Mouse (Mus musculus): Measurements from ENCODE around the gene Rara. TPM values are rescaled to one million over a fixed set of nuclear protein-coding genes. Genes with fewer than 3 reads are reported as not detected.

Rara gene
- total RNA-seq, 2 experiments from 2014 or later, result 16.6 to 16.9 TPM

DNA sequence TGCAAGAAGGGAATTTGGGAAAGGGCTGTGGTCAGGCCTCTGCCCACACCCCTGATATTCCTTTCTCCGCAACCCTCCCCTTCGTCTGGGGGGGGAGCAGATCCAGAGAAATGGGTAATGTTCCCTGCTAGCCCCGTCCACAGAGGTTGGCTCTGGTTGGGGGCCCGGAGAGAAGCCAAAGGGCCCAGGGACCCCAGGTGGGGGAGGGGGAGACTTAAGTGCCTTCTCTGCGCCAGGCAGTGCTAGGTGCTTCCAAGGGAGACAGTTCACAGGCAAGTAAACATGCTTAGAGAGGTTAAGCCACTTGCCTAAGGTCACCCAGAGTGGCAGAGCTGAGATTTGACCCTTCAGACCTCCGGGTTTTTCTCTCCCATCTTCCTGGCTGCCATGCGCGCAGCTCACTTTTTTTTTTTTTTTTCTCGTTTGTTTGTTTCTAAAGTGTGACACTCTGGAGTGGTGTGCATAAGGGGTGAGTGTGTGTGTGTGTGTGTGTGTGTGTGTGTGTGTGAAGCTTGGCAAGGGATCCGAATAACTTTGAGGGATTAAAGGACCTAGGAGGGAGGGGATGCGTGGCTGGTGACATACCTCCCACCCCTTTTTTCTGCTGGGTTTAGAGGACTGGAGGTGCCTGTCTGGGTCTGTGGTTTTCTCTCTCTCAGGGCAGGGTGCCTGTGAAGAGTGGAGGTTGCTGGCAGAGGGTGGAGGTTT, 17.4 kb downstream of the Rara start:
- no peak for DNase-seq (ENCODE audit: extremely low spot score in 1 of 2, low spot score in 2 of 2)
- intact Hi-C loops (cut with DNase I), result no loop called here

DNA sequence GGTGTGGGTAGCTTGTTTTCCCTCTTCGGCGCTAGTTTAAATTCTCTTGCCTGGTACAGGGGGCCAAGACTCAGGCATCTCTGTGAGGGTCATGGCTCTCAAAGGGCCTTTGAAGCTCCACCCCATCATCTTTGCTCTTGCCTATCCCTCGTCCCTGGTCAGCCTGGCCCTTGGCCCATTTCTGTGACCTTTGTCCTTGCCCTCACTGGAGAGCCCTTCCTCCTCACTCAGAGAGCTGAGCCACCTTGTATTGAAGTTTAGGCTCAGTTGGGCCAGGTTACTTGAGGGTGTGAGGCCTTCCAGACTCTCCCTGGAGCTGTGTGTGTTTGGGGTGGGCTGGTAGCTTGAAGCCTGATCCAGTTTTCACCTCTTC, 18.0 kb downstream of the Rara start:
- intact Hi-C loops (cut with DNase I), result no loop called here
- no peak for DNase-seq (ENCODE audit: extremely low spot score in 1 of 2, low spot score in 2 of 2)

DNA sequence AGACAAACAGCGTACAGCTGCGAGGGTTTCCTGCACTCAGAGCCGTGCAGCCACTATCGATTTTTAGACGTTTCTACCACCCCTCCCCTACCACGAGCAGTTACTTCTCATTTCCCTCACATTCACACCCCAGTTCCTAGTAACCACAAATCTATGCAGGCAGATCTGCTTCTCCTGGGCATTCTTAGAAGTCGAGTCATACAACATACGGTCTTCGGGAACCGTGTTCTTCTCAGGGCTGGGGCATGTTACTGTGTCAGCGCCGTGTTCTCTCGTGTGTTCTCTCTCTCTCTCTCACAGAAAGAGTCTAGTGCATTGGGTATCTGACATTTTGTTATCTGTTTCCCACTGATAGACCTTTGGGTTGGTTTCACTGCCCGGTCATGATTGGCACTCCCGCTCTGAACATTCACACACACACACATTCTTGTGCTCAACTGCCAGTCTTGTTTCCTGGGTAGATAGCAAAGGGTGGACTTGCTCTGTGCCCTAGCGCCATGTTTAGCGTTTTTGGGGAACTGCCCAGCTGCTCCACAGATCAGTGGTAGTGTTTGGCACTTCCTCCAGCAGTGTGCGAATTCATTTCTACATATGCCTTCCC, 20.5 kb downstream of the Rara start:
- no peak for DNase-seq (ENCODE audit: extremely low spot score in 1 of 2, low spot score in 2 of 2)

DNA sequence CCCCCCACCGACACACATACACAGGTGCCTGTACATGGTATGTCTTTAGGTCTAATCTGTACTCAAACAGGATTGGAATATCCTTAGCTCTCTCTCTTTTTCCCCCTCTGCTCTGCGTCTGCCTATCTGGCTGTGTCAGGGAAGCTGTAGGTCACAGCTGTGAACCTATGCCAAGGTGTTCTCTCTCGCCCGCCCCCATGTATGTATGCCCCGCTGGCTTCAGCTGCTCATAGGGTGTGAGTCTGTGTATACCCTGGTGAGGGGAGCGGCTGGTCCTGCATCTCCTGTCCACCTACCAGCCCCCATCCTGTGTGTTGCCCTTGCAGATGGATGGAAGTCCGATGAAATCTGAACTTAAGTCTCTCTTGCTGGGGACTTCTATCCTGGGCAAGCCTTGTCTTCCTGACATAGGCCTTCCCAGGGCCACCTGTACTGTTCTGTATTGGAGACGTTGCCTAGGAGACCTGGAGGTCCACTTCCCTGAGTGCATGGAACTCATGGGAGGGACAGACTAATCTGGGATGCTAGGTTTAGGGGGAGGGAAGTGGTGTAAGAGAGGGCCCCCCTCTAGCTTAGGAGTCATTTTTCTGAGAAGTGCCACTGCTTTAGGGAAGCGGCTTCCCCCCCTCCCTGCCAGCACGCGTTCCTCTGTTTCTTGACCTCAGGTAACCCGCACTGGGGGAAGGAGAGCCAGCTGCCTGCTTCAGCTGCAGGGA, 21.8 kb downstream of the Rara start:
- no peak for DNase-seq (ENCODE audit: extremely low spot score in 1 of 2, low spot score in 2 of 2)
- intact Hi-C loops (cut with DNase I), result no loop called here

More for the DNA sequence above, 20.5 kb downstream of the Rara start:
- intact Hi-C loops (cut with DNase I), result no loop called here

DNA sequence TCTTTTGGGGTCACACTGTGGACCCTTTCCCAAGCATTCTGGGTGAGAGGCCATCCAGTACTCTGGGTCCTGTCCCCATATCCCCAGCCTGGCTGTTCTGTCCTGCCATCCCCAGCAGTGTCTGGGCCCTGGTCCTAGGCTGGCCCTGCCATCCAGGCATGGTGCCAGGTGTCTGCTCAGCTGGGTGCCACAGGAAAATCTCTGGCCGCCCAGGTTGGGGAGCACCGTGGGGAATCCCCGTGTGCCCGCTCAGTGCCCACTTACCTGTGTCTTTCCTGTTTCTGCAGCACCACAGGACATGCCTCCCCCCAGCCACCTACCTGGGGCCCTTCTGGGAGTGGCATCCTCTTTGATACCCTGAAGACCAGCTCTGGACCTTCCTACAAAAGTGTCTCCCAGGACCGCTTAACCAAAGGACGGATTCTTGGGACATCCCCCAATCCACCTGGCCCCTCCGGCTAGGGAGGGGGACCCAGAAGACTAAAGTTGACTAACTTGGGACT, 22.4 kb downstream of the Rara start:
- intact Hi-C loops (cut with DNase I), result no loop called here
- no peak for DNase-seq (ENCODE audit: extremely low spot score in 1 of 2, low spot score in 2 of 2)

DNA sequence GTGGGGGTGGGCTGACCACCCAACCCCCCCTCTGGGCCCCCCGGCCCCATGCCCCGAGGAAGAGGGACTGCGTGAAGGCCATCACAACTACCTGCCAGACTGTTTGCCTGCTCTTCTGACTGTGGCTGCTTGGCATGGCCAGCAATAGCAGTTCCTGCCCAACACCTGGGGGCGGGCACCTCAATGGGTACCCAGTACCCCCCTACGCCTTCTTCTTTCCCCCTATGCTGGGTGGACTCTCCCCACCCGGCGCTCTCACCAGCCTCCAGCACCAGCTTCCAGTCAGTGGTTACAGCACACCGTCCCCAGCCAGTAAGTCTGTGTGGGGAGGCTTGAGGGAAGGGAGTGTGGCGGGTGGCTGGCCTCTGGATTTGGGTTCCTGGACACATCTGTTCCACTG, 22.9 kb downstream of the Rara start:
- intact Hi-C loops (cut with DNase I), result no loop called here
- DNase-seq (ENCODE audit: extremely low spot score in 1 of 2, low spot score in 2 of 2), result no peak

DNA sequence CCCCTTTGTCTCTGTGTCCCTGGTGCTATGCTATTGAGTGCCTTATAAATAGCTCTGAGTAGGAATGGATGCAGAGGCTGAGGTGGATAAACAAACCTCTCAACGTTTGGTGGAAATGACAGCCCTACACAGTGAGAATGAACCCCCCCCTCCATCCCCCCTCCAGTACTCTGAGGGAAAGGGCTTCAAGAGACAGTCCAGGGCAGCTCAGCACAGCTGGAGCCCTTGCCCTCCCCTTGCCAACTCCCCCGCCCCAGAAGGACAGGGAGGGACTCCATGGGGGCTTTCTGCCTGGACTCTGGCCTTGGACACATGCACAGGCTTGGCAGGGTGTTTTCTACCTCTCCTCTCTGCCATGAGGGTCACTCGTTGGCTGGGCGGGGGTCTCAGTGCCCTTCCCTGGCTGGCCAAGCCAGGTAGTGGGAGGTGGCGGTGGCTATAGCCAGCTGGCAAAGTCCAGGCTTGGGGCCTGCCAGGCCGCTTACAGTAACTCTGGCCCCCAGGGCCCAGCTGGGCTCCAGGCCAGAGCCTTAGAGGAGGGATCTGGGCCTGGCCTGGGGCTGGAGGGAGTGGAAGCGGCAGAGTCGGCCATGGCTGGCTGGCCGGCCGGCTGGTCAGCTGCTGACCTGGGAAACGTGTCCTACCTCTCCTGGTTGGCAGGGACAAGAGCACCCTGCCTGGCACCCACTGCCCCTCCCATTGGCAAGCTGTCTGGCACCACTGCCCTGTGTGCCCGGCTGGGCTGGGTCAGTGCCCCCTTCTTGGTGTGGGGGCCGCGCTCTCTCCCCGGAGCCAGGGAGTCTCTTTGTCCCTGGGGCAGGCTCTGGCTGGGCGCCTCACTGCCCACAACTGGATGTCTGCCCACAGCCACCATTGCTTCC, 23.6 kb downstream of the Rara start:
- DNase-seq (ENCODE audit: extremely low spot score in 1 of 2, low spot score in 2 of 2), result peak in 1 of 2 experiments; percentile 88

DNA sequence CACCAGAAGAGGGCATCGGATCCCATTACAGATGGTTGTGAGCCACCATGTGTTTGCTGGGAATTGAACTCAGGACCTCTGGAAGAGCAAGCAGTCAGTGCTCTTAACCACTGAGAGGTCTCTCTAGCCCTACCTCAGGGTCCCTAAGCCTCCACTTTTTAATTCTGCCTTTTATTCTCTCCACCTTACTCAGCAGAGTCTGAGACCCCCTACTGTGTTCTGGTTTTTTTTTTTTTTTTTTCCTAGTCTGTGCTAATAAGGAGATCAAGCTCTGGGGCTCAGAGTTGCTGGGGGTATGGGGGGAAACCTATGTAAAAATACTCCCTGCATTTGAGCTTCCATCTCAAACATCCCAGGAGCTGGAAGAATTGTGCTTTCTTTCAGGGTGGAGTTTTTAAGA, 24.5 kb downstream of the Rara start:
- intact Hi-C loops (cut with DNase I), result no loop called here
- DNase-seq (ENCODE audit: extremely low spot score in 1 of 2, low spot score in 2 of 2), result no peak

More for the DNA sequence above, 23.6 kb downstream of the Rara start:
- intact Hi-C loops (cut with DNase I), result no loop called here

DNA sequence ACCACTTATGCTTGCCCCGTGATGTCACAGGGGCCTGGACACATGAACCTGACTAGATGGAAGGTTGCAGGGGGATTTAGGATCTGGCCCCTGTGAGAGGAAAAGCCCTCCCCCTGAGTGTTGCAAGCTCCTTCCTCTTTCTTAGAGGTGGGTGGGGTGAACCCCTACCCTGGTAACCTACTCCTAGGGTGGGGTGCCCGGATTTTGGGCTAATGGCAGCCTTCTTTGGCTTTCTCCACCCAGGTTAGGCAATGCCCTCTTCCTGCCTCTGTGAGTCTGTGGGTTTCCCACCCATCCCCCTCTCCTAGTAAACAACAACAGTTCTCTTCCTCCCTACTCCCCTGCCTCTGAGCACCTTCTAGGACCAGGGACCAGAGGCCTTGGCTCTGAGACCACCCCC, 25.1 kb downstream of the Rara start:
- DNase-seq (ENCODE audit: extremely low spot score in 1 of 2, low spot score in 2 of 2), result no peak
- intact Hi-C loops (cut with DNase I), result no loop called here

DNA sequence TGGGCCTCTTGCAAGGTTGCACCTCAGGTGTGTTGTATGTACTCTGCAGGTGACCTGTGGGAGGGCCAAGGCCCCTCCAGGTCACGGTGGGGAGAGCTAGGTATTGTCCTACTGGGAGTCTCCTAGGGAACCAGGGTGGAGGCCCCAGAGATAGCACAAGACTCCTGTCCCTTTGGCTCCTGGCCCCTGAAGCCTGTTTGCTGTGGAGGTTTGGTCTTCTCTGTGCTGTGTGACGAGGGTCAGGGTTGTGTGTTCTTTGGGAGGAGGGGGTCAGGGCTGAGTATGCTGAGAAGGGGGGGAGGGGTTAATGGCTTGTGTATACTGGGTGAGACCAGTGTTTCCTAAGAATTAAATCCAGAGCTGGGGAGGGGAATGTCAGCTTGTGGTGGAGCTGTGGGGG, 25.7 kb downstream of the Rara start:
- intact Hi-C loops (cut with DNase I), result no loop called here
- no peak for DNase-seq (ENCODE audit: extremely low spot score in 1 of 2, low spot score in 2 of 2)

DNA sequence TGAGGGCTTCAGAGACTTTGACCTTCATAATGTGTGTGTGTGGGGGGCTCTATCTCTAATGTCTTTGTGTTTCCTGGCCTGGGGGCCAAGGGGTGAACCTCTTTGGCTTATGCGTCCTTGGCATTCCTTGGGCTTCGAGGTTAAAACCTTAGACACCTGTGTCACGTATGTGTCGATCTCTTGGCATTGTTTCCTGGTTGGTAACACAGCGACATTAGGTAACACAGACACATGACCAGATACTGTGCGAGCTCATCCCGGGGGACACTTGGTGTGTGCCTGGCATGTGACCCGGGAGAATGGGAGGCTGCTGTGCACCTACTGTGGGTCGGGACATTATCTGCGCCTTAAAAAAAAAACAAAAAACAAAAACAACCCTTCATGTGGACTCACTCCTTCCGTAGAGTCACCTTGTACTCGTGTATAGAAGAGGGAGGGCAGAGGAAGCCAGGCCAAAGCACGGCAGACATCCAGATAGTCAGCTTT, 26.3 kb downstream of the Rara start:
- intact Hi-C loops (cut with DNase I), result no loop called here
- no peak for DNase-seq (ENCODE audit: extremely low spot score in 1 of 2, low spot score in 2 of 2)

DNA sequence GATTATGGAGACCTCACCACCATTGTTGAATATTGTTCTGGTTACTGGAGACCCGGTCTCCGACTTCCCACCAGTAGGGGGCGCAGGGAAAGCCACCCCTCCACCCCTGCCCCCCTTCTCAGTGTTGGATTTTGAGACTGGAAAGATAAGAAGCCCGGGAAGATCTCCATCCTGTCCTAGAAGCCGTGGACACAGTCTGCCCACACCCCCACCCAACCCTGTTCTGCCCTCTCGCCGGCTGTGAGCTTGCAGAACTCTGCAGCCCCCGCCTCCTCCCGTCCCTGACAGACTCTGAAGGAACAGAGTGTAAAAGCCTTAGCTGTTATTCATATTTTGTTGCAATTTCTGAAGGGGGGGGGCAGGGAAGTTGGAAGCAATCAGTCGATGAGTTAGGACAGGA, 26.8 kb downstream of the Rara start:
- intact Hi-C loops (cut with DNase I), result no loop called here
- DNase-seq (ENCODE audit: extremely low spot score in 1 of 2, low spot score in 2 of 2), result peak in 1 of 2 experiments; percentile 84

DNA sequence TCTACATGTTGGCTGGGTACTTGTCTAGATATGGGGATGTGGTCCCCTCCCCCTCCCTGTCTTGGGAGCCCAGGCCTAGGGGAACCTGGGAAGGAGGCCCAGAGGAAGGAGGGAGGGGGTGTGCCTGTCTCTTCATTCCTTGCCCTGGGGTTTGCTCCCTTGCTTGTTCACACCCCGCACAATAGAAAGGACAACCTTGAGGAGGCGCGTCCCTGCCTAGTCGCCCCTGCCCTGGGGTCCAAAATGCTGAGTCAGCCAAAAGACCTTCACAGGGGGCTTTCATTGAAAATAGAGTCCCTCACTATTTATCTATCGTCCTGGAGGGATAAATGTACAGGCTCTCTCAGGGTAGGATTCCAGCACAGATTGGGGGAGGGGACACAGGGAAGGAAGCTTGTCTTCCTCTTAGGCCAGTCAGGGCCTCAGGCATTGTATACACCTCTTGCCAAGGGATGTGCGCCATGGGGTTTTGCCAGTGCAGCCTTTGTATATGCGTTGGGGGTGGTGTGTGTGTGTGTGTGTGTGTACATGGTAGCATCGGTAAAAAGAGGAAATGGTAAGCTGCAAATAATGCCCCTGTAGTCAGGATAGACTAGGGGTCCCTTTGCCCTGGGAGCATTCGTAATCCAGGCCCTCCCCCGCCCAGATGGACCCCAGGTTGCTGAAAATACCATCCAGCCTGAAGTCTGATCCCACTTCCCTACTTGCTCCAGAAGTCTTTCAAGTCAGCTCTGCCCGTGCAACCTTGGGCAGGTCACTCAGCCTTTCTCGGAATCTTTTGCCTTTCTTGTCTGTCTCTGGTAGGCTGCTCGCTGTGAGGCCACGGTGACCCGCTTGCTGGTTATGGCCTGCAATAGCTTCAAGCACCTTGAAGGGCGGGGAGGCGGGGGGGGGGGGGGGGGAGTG, 27.4 kb downstream of the Rara start:
- intact Hi-C loops (cut with DNase I), result no loop called here
- peak in 1 of 2 experiments; percentile 69 for DNase-seq (ENCODE audit: extremely low spot score in 1 of 2, low spot score in 2 of 2)

DNA sequence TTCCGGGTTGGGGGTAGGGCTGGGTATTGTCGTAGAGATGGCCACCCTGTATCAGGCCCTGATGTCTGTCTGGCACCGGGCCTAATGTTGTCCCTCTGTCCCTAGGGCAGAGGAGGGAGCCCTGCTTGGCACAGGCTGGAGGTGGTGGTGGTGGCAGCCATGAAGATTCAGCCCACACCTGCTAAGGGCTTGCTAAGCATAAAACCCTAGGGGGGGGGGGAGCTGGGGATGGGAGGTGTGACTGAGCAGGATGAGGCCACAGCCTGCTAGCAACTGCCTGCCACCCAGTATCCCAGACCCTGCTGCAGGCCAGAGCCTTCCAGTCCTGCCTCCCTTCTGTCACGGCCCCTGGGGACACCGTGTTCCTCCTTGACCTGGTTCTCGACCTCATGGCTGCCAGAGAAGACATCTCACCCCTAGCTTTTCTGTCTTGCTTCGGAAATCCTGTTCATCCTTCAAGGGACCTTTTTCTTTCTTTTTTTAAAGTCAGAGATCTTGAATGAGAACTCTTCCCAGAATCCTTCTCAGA, 28.2 kb downstream of the Rara start:
- no peak for DNase-seq (ENCODE audit: extremely low spot score in 1 of 2, low spot score in 2 of 2)
- intact Hi-C loops (cut with DNase I), result no loop called here

DNA sequence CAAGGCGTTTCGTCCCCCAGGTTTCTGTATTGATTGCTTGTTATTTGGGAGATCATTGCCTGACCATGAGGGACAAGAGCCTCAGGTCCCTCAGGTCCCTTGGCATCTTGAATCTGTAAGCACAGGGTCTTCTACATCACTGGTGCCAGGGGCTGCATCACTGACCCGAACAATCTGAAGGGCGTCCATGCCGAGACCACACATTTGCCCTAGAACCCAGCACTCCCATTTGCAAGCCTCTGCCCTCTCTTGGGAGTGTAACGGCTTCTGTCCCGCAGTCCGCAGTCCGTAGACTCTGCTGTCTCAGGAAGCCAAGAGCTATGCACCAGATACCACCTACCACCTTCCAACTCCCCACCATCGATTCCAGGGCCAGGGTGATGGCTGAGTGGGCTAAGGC, 28.7 kb downstream of the Rara start:
- no peak for DNase-seq (ENCODE audit: extremely low spot score in 1 of 2, low spot score in 2 of 2)
- intact Hi-C loops (cut with DNase I), result no loop called here

DNA sequence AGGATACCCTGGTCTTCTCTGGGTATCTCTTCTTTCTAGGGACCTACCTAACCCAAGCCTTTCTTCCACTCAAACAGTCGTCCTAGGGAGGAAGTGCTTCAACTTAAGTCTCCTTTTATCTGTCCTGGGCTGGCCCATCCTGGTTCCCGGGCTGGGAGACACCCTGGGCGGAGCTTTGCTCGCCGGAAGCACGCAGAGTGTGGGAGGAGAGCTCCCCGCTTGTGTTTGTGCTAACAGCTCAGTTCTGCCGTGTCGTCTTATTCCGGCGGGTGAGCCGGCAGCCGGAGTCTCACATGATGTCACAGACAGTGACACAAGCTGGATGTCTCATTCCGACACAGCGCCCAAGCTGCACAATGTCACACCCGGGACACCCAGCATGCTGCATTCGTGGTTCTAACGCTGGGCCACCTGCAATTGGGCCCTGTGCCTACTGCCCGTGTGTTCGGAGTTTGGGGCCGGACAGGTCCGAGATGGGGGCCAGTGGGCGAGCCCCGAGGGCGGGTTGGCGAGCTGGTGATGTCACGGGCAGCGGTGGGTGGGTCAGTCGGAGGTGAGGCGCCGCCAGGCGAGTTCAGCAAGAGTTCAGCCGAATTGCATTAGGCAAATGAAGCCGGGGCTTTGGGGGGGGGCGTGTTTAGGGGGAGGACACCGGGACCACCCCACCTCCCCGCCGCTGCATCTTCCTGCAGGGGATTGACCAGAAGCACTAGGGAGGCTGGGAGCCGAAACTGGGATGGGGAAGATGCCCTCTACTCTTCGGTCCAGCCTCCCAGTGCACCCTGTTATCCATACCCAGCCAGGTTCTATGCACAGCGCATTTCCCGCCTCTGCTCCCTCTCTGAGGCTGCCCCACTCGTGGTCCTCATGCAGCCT, 32.1 kb downstream of the Rara start:
- intact Hi-C loops (cut with DNase I), result no loop called here
- DNase-seq (ENCODE audit: extremely low spot score in 1 of 2, low spot score in 2 of 2), result peak in 1 of 2 experiments; percentile 89

Measured in left cerebral cortex, postnatal 10 days (tissue).